Mouse (Mus musculus): ENCODE results near the gene Mrpl42. TPM values are rescaled to one million over a fixed set of nuclear protein-coding genes. Genes with fewer than 3 reads are reported as not detected.

Mrpl42 gene
- polyA plus RNA-seq, 1 experiment from 2014 or later: 366 TPM

DNA sequence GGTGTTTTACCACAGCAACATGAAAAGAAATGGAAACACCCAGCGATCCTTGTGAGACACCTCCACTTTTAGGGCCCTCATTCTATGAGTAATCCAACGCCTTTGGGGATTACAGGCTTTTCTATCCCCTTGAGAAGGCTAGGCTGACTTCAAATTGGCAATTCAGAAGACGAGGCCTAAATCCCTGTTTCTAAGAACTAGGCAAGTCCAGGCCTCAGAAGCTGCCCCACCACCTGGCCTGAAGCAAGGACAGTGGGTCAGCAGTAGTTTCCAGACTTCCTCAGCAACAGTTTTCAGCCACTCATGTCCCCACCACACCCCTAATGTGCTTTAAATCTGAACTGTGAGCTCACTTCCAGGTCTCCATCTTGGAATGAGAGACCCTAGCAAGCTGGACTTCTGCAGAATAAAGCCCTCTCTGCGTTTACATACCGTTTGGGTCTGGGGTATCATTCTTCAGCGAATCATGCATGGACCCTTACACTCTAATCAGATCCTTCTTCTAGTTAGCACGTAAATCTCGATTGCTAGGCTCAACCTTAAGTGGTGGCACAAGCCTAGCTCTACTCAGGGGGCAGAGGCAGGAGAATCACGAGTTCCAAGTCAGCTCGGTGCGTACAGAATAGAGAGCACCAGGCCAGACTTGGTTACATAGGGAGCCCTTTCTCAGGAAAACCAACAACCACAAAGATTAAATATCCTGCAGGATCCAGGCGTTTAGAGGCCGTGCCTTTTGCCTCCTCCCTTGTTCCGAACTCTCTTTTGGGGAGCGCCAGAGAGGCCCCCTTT lies 12.2 kb upstream of the Mrpl42 start:
- WGBS: 32% methylated on average over 15 of the region's 15 CpGs

DNA sequence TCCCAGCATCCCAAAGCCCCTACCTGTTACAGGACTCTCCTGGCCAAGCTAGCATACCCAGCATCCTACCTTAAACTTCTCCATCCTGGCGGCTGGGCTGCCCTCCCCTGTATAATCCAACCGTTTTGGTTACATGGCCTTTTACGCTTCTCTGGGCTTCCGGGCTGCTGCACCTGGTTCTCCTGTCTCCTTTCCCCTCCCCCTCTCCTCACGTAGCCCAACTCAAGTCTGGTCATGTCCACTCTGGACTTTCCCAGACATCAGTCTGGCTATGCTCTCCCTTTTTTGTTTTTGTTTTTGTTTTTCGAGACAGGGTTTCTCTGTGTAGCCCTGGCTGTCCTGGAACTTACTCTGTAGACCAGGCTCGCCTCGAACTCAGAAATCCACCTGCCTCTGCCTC lies 10.9 kb upstream of the Mrpl42 start:
- Histone ChIP-seq H3K27me3 (ENCODE audit: control insufficient read depth, insufficient read depth, low read length) (no peaks in the 10 kb centered on the region), H3K4me2 (replicated peaks; ENCODE audit: low read depth, low read length) (no peak overlapping the region), H3K36me3 (ENCODE audit: control insufficient read depth, insufficient read depth, low read length) (no peaks in the 10 kb centered on the region), H3K4me3 (ENCODE audit: low read depth, low read length) (no peak overlapping the region), H3K27ac (ENCODE audit: low read length) (no peak overlapping the region), H3K4me1 (ENCODE audit: control insufficient read depth, insufficient read depth, low read length) (peaks cover 8% of the 10 kb centered on the region), H3K9me3 (ENCODE audit: control insufficient read depth, low read depth, low read length) (no peaks in the 10 kb centered on the region), H3K9ac (replicated peaks; ENCODE audit: low read depth, low read length) (no peak overlapping the region)
- no peak for ATAC-seq (ENCODE audit: insufficient number of reproducible peaks, insufficient read depth, low FRiP score, low read depth)
- WGBS: 85% methylated on average over 8 of the region's 8 CpGs

More for the DNA sequence above, 12.2 kb upstream of the Mrpl42 start:
- peak overlapping the region; percentile 99 for H3K4me3 ChIP-seq (ENCODE audit: low read depth, low read length)
- H3K36me3 ChIP-seq (ENCODE audit: control insufficient read depth, insufficient read depth, low read length): no peaks in the 10 kb centered on the region
- peak overlapping the region; percentile 97 for H3K9ac ChIP-seq (replicated peaks; ENCODE audit: low read depth, low read length)
- H3K9me3 ChIP-seq (ENCODE audit: control insufficient read depth, low read depth, low read length): no peaks in the 10 kb centered on the region
- H3K27me3 ChIP-seq (ENCODE audit: control insufficient read depth, insufficient read depth, low read length): no peaks in the 10 kb centered on the region
- peak overlapping the region; percentile 98 for H3K27ac ChIP-seq (ENCODE audit: low read length)
- peak overlapping the region; percentile 50 for H3K4me2 ChIP-seq (replicated peaks; ENCODE audit: low read depth, low read length)
- ATAC-seq (ENCODE audit: insufficient number of reproducible peaks, insufficient read depth, low FRiP score, low read depth): no peak
- peaks cover 8% of the 10 kb centered on the region for H3K4me1 ChIP-seq (ENCODE audit: control insufficient read depth, insufficient read depth, low read length)

DNA sequence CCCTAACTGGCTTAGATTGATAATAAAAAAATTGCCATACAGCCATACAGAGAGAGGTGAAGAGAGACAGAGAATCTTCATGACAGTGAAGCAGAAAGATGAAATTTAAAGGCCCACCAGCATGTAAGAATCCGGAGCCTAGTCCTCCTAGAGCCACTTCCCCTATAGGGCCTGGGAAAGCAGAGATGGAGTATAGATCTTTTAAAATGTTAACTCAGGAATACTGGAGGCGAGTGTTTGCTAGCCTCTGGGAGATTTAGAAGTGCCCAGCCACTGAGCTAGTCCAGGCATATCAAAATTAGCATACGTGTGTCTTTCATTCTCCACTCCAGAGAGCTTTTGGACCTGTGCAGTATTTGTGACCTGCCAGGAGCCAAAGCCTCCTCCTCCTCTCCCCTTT lies 7.5 kb upstream of the Mrpl42 start:
- Histone ChIP-seq H3K4me2 (replicated peaks; ENCODE audit: low read depth, low read length) (no peak overlapping the region), H3K9ac (replicated peaks; ENCODE audit: low read depth, low read length) (no peak overlapping the region), H3K4me1 (ENCODE audit: control insufficient read depth, insufficient read depth, low read length) (peaks cover 4% of the 10 kb centered on the region; the same call in 1 of the 2 replicates), H3K9me3 (ENCODE audit: control insufficient read depth, low read depth, low read length) (no peaks in the 10 kb centered on the region), H3K27me3 (ENCODE audit: control insufficient read depth, insufficient read depth, low read length) (no peaks in the 10 kb centered on the region), H3K4me3 (ENCODE audit: low read depth, low read length) (no peak overlapping the region), H3K27ac (ENCODE audit: low read length) (no peak overlapping the region), H3K36me3 (ENCODE audit: control insufficient read depth, insufficient read depth, low read length) (no peaks in the 10 kb centered on the region)
- no peak for ATAC-seq (ENCODE audit: insufficient number of reproducible peaks, insufficient read depth, low FRiP score, low read depth)
- 74% methylated on average over 3 of the region's 3 CpGs for WGBS

DNA sequence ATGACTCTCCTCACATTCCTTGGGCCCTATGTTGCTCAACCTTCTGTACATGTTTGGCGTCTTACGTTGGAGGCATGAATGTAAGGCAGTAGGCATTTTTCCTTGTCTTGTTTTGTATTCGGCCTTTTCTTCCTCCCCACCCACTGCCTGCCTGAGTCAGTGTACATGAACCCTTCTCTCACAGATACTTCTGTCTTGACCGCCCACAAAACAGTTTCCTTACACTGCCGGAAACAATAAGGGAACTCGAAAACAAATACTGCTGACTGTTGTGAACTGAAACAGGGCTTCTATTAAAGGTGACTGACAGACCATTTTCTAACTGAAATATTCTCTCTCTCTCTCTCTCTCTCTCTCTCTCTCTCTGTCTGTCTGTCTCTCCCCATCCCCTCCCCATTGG lies 7.1 kb upstream of the Mrpl42 start:
- no peaks in the 10 kb centered on the region for H3K9me3 ChIP-seq (ENCODE audit: control insufficient read depth, low read depth, low read length)
- no peaks in the 10 kb centered on the region for H3K27me3 ChIP-seq (ENCODE audit: control insufficient read depth, insufficient read depth, low read length)
- no peak for ATAC-seq (ENCODE audit: insufficient number of reproducible peaks, insufficient read depth, low FRiP score, low read depth)
- no peaks in the 10 kb centered on the region for H3K36me3 ChIP-seq (ENCODE audit: control insufficient read depth, insufficient read depth, low read length)
- no peak overlapping the region for H3K9ac ChIP-seq (replicated peaks; ENCODE audit: low read depth, low read length)
- H3K4me2 ChIP-seq (replicated peaks; ENCODE audit: low read depth, low read length): no peak overlapping the region
- no peak overlapping the region for H3K4me3 ChIP-seq (ENCODE audit: low read depth, low read length)
- 72% methylated on average over 6 of the region's 6 CpGs for WGBS
- no peak overlapping the region for H3K27ac ChIP-seq (ENCODE audit: low read length)
- no peaks in the 10 kb centered on the region for H3K4me1 ChIP-seq (ENCODE audit: control insufficient read depth, insufficient read depth, low read length)

DNA sequence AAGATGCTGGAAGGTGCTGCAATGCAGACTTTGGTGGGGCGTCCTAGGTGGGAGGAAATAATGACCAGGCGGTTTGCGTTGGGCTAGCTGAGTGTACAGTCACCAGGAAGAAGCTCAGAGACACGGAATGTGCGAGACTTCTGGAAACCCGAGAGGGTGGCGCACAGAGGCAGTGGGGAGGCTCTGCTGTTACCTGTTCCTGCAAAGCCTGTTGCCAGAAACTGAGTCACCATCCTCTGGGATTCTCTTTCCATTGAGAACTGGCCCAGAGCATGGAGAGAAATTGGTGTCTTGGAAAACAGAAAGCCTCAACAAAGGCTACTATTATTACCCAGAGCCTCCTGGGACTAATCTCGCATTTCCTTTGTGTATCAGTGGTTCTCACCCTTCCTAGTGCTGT lies 6.4 kb upstream of the Mrpl42 start:
- Histone ChIP-seq H3K27me3 (ENCODE audit: control insufficient read depth, insufficient read depth, low read length) (no peaks in the 10 kb centered on the region), H3K4me3 (ENCODE audit: low read depth, low read length) (no peak overlapping the region), H3K4me1 (ENCODE audit: control insufficient read depth, insufficient read depth, low read length) (no peaks in the 10 kb centered on the region), H3K36me3 (ENCODE audit: control insufficient read depth, insufficient read depth, low read length) (no peaks in the 10 kb centered on the region), H3K4me2 (replicated peaks; ENCODE audit: low read depth, low read length) (no peak overlapping the region), H3K27ac (ENCODE audit: low read length) (no peak overlapping the region), H3K9ac (replicated peaks; ENCODE audit: low read depth, low read length) (no peak overlapping the region), H3K9me3 (ENCODE audit: control insufficient read depth, low read depth, low read length) (no peaks in the 10 kb centered on the region)
- WGBS: 87% methylated on average over 8 of the region's 8 CpGs
- ATAC-seq (ENCODE audit: insufficient number of reproducible peaks, insufficient read depth, low FRiP score, low read depth): no peak

DNA sequence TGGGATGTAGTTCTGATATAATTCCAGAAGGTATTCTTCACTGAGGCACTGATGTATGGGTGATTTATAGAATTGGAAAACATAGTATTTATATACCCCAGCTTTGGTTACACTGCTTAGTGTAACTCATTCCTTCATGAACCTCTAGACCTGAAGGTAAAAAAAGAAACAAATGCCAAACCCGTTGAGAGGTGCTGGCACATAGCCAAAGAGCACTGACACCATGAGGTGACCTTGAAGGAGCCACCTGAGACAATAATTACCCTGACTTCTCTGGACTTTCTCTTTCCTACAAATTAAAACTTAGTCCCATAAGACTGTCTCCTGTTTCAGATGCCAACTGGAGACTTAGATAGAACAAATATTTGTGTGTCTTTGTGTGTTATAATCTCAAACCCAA lies 2.6 kb upstream of the Mrpl42 start:
- no peak for ATAC-seq (ENCODE audit: insufficient number of reproducible peaks, insufficient read depth, low FRiP score, low read depth)
- Histone ChIP-seq H3K27ac (ENCODE audit: low read length) (no peak overlapping the region), H3K4me1 (ENCODE audit: control insufficient read depth, insufficient read depth, low read length) (no peaks in the 10 kb centered on the region), H3K4me3 (ENCODE audit: low read depth, low read length) (no peak overlapping the region), H3K9ac (replicated peaks; ENCODE audit: low read depth, low read length) (no peak overlapping the region), H3K36me3 (ENCODE audit: control insufficient read depth, insufficient read depth, low read length) (no peaks in the 10 kb centered on the region), H3K4me2 (replicated peaks; ENCODE audit: low read depth, low read length) (no peak overlapping the region), H3K9me3 (ENCODE audit: control insufficient read depth, low read depth, low read length) (no peaks in the 10 kb centered on the region), H3K27me3 (ENCODE audit: control insufficient read depth, insufficient read depth, low read length) (no peaks in the 10 kb centered on the region)
- WGBS: 6% methylated on average over 1 of the region's 1 CpGs

DNA sequence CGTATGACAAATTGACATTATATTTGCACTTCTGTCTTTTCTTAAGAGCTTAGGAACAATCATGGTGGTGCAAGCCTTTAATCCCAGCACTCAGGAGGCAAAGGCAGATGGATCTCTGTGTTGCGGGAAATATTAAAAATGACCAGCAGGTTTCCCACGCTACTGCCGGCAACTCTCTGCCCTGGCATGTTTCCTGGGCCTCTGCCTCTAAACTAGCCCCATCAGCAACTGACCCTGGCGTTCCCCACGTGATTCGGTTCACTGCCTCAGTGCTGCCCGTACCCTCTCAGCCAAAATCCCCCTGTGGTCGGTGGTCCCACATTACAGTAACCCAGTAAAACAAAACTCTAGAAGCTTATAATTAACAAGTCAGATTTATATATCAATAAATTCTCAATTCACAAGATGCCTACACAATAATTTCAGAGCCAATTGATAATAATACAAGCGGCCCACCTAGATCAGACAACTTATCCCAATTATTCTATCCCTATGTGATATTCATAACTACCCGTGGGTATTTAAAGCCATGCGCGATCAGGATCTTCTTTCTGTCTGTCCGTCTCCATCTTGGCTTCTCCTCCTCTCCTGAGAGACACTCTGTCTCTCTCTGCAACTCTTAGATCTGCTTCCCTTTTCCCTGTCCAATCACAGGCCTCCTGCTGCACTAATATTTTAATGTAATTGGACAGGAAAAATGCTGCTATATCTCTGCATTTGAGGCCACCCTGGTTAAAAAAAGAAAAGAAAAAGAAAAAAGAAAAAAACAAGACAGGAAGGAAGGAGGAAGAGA lies 1.9 kb upstream of the Mrpl42 start:
- Histone ChIP-seq H3K9ac (replicated peaks; ENCODE audit: low read depth, low read length) (no peak overlapping the region), H3K27me3 (ENCODE audit: control insufficient read depth, insufficient read depth, low read length) (no peaks in the 10 kb centered on the region), H3K9me3 (ENCODE audit: control insufficient read depth, low read depth, low read length) (no peaks in the 10 kb centered on the region), H3K4me1 (ENCODE audit: control insufficient read depth, insufficient read depth, low read length) (no peaks in the 10 kb centered on the region), H3K27ac (ENCODE audit: low read length) (no peak overlapping the region), H3K4me2 (replicated peaks; ENCODE audit: low read depth, low read length) (no peak overlapping the region), H3K36me3 (ENCODE audit: control insufficient read depth, insufficient read depth, low read length) (no peaks in the 10 kb centered on the region), H3K4me3 (ENCODE audit: low read depth, low read length) (no peak overlapping the region)
- no peak for ATAC-seq (ENCODE audit: insufficient number of reproducible peaks, insufficient read depth, low FRiP score, low read depth)
- WGBS: 83% methylated on average over 14 of the region's 14 CpGs

DNA sequence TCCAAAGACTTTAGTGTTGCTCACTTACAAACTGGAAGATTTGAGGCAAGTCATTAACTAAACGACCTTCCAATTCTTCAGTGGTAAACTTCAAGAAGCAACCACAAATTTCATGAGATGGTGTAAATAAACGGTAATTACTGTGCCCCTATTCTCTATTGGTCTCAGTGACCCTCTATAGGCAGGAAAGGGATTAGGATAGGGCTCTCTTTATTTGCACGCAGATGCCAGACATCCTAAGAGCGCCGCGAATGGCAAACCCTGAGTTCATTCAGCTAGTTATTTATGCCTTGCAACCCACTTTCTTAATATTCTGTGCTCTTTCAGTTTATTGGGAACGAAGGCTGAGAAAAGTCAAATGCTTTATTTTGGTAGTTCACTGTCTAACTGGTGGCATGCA lies 707 bp downstream of the Mrpl42 start:
- no peaks in the 10 kb centered on the region for H3K36me3 ChIP-seq (ENCODE audit: control insufficient read depth, insufficient read depth, low read length)
- no peaks in the 10 kb centered on the region for H3K27me3 ChIP-seq (ENCODE audit: control insufficient read depth, insufficient read depth, low read length)
- H3K4me1 ChIP-seq (ENCODE audit: control insufficient read depth, insufficient read depth, low read length): no peaks in the 10 kb centered on the region
- peak overlapping the region; percentile 79; the same call in 1 of the 2 replicates for H3K27ac ChIP-seq (ENCODE audit: low read length)
- WGBS: 3% methylated on average over 7 of the region's 7 CpGs
- peak overlapping the region; percentile 79 for H3K4me3 ChIP-seq (ENCODE audit: low read depth, low read length)
- peak overlapping the region; percentile 79 for H3K9ac ChIP-seq (replicated peaks; ENCODE audit: low read depth, low read length)
- no peak for ATAC-seq (ENCODE audit: insufficient number of reproducible peaks, insufficient read depth, low FRiP score, low read depth)
- no peaks in the 10 kb centered on the region for H3K9me3 ChIP-seq (ENCODE audit: control insufficient read depth, low read depth, low read length)
- H3K4me2 ChIP-seq (replicated peaks; ENCODE audit: low read depth, low read length): peak overlapping the region; percentile 66

Data from stomach, embryonic 14.5 days (tissue).